Mouse (Mus musculus) right cerebral cortex, postnatal 10 days (tissue): ENCODE measurements at regions not wholly inside any gene's neighbourhood (a gene's known extent, or its start where the extent isn't known, plus 50 kb on each side); places are given as distances from the start of the nearest gene placed in this dataset.

Experiments used
- DNase-seq, 2 experiments: peaks; one replicate each; pipeline ENCODE4 v3.0.0; 2021; ENCODE audit warnings: low spot score in 2 of 2

GRCm38 (mm10) chr16:78156876-78157232 lies 144.4 kb upstream of the Cxadr start:
- DNase-seq, result no peak

- DNase-seq, result peak; percentile 77 to 80
Observed at GRCm38 (mm10) chr16:78156138-78156875, 145.0 kb upstream of the Cxadr start.

GRCm38 (mm10) chr16:78153899-78154605 lies 147.2 kb upstream of the Cxadr start:
- DNase-seq, result no peak

- no peak for DNase-seq
Observed at GRCm38 (mm10) chr16:78144146-78144545, 157.1 kb upstream of the Cxadr start.

GRCm38 (mm10) chr16:78135501-78135900 lies 165.8 kb upstream of the Cxadr start:
- no peak for DNase-seq

- no peak for DNase-seq
Observed at GRCm38 (mm10) chr16:78134531-78134930, 166.8 kb upstream of the Cxadr start.

- no peak for DNase-seq
Observed at GRCm38 (mm10) chr16:78121668-78122067, 179.6 kb upstream of the Cxadr start.

GRCm38 (mm10) chr16:78120346-78120899 lies 180.9 kb upstream of the Cxadr start:
- DNase-seq, result no peak

GRCm38 (mm10) chr16:78104246-78104645 lies 197.0 kb upstream of the Cxadr start:
- DNase-seq, result no peak

GRCm38 (mm10) chr16:78101415-78102326 lies 199.6 kb upstream of the Cxadr start:
- DNase-seq, result no peak

- DNase-seq, result no peak
Observed at GRCm38 (mm10) chr16:78099842-78100241, 201.4 kb upstream of the Cxadr start.

- no peak for DNase-seq
Observed at GRCm38 (mm10) chr16:78099114-78099513, 202.2 kb upstream of the Cxadr start.

GRCm38 (mm10) chr16:78098555-78098954 lies 202.7 kb upstream of the Cxadr start:
- no peak for DNase-seq

GRCm38 (mm10) chr16:78096571-78096970 lies 204.7 kb upstream of the Cxadr start:
- no peak for DNase-seq

- DNase-seq, result no peak
Observed at GRCm38 (mm10) chr16:78090155-78090554, 211.1 kb upstream of the Cxadr start.

GRCm38 (mm10) chr16:78067532-78068118 lies 233.7 kb upstream of the Cxadr start:
- DNase-seq, result no peak

- DNase-seq, result no peak
Observed at GRCm38 (mm10) chr16:78060516-78060915, 240.8 kb upstream of the Cxadr start.

GRCm38 (mm10) chr16:78057549-78057948 lies 243.7 kb upstream of the Cxadr start:
- no peak for DNase-seq

- DNase-seq, result no peak
Observed at GRCm38 (mm10) chr16:78052133-78052532, 249.2 kb upstream of the Cxadr start.

- no peak for DNase-seq
Observed at GRCm38 (mm10) chr16:78040149-78040920, 261.0 kb upstream of the Cxadr start.
